Mouse (Mus musculus): ENCODE measurements around the gene Icos.

Icos gene

DNA sequence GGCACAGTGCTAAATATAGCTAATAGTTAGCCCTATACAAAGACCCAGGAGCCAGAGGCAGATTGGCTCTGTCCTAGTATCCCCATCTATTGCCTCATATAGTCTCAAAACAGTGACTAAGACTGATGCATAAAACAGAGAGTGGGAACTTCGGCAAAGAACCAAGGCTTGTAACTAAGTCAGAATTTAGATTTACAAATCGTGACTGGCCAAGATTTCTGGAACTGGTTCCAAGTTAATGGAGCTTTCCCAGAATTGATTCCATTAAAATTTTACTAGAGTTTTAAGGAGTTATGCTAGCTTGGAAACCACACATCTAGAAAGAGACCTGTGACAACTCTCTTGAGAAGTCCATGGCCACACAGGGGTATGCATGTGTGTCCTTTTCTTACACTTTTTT is 65.1 kb downstream of the Icos start:
- DNase-seq: no peak

DNA sequence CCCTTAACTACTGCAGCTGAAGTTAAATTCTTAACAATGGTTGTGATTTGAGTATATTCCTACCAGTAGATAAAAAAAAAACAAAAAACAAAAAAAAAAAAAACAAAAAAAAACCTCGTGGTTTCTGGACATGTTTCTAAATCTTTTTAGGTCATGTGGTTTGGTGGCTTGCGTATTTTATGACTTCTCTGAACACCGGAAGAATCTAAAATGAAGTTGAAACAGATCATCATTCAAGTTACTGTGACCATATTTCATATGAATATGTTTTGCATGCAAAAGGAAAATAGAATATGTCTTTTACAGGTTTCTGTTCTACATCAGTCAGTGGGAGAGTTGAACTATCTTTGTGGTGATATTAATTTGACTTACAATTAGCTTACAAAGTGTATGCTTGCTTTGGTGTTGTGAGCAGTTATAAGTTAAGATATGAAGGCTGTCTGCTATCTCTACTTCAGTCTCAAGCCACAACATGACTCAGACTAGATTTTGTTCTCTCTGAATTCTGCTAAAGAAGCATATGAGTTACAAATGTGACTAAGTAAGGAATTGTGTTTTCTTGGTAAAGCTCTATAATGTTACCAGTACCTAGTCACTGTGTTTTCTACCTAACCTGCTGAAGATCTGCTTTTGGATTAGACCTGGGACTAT is 68.5 kb downstream of the Icos start:
- DNase-seq: no peak

DNA sequence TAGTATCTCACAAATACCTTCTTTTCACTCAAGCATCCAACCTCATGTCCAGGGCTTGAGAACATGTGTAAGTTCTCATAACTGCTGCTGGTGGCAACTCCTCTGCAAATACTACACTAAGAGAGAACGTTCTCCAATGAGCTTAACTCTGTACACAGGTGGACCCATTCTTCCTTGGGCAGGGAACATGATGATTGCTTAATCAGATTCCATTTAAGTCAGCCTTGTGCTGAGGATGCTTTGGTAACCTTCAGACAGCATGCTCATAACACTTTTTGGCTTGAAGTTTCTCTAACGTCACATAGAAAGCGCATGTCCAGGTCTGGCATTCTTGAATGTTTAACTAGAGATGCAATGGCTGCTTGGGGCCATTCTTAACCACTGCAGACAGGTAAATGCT is 69.6 kb downstream of the Icos start:
- DNase-seq: no peak

All from cerebellum, adult 9-11 months (tissue).